Mouse (Mus musculus): ENCODE data around the gene Ddx19a.

- TF ChIP-seq POLR2A (IDR thresholded peaks at IDR 0.05; ENCODE audit: borderline replicate concordance, extremely low read depth, insufficient read depth, insufficient read length, poor library complexity, severe bottlenecking) (no peak), CTCF (IDR thresholded peaks at IDR 0.05; ENCODE audit: borderline replicate concordance, extremely low read depth, insufficient read depth, insufficient read length) (no peak)
Measured at GRCm38 (mm10) chr8:110965594-110965993, 32.0 kb downstream of the Ddx19a start.
